Mouse (Mus musculus) 3T3-L1 (cell line): ENCODE data around the gene D630045J12Rik.

Experiments
- DNase-seq: peaks from one replicate; pipeline ENCODE4 v3.0.0-alpha.2; 2015; ENCODE audit warnings: low read depth, low spot score

The D630045J12Rik gene

DNA sequence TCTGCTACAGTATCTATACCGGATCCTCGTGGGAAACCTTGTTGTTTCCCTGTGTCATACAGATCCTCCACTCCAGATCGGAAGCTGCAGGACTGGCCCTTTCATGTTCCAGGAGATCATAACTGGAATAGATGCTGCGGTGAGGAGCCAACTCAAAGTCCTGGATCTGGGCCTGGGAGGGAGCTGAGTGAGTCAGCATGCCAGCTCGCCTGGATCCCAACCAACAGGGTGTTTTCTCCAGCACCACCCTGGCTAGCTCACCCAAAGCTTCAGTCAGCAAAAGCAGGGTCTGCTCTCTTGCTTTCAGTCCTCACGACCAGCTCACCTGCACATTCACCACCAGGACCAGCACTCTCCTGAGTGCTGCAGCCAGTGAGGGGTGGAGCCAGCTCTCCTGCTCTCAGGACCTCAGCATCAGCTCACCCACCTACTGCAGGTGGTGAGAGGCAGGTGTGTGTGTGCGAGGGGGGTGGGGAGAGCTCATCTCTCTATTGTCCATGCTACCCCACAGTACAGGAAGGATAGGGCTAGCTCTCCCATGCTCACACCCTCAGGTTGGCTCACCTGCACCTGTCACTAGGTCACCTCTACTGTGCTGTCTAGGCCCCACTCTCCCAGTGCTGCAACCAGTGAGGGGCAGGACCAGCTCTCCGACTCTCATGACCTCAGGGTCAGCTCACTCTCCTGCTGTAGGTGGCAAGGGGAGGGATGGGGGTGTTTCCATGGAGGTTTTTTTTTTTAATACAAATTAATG, 118.8 kb downstream of the D630045J12Rik start:
- peak; percentile 93 for DNase-seq

- peak; percentile 95 for DNase-seq
Observed at GRCm38 (mm10) chr6:38131801-38132231, 122.0 kb downstream of the D630045J12Rik start.

DNA sequence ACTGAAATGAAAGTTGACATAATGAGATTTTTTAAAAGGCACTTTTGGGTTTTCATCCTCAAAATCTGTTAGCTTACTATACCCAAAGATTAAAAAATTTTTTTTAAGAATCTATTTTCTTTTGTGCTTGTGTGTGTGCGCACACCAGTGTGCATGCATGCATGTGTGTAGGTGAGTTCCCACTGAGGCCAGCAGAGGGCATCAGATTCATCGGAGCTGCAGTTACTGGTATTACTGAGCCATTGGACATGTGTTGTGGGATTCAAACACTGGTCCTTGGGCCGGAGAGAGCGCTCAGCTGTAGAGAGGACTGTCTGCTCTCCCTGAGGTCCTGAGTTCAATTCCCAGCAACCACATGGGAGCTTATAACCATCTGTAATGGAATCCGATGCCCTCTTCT, 123.9 kb downstream of the D630045J12Rik start:
- DNase-seq = no peak

DNA sequence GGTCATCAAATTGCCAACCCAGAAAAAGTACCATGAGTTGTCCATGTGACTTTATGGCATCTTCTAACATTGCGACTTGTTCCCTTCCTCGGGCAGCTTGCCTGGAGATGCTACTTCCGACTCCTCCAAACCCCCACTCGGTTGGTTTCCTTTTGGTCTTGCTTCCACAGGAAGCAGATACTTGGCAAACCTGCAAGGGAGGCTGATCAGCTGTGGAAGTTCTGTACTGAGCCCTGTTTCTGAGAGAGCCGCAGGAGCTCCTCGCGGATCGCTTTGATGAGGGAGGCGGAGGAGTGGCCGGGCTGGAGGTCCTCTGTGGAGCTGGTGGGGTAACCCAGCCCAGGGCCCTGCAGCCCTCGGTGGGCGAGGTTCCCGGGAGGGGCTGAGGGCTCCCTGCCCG, 125.7 kb downstream of the D630045J12Rik start:
- DNase-seq = no peak

DNA sequence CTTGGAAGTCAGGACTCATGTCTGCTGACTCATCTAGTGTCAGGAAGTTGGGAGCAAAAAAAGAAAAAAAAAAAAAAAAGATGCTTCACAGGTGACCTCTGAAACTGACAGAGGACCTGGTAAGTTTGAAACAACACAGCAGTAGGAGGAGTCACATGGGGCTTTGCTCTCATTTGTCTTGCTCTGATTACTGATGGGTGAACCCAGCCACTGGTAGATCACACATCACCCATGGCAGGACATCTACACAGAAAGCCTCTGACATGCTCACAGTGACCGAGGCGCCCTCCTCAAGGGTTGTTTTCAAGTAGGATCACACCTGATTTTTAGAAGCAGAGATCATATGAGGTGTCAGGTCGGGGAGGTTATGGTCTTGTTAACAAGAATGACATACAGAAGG, 128.3 kb downstream of the D630045J12Rik start:
- no peak for DNase-seq

- no peak for DNase-seq
Observed at GRCm38 (mm10) chr6:38124882-38125281, 128.9 kb downstream of the D630045J12Rik start.

DNA sequence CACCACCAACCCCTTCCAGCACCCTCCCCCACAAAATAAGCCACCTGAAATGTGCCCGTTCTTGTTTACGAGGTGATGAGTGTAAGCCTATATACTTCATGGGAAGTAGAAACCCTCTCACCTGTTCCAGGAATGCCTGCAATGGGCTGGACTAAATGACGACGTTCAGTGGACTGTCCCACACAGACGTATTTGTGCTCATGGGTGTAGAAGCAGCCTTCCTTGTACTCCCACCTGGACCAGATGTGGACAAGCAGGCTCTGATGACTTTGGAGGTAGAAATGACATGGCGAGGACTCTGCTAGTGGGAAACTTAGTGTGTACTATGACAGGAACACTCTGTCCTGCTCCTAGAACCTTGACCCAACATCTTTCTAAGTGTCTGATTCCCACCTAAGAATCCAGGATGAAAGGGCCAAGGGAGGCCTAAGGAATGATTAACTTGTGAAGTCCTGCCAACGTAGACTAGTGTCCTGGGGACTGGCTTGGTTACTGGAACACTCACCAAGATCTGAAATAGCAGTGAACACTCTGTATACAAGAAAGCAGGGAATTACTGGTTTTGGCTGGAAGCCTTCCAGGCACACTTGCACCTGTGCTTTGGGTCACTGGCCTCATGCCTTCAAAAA, 129.5 kb downstream of the D630045J12Rik start, which contains the start of gene Atp6v0a4:
Gene Atp6v0a4, minus strand, starts transcription at position 380 of the 629 bp plus-strand sequence.
- DNase-seq = no peak

GRCm38 (mm10) chr6:38123471-38124206, 130.2 kb downstream of the D630045J12Rik start:
- DNase-seq = no peak

DNA sequence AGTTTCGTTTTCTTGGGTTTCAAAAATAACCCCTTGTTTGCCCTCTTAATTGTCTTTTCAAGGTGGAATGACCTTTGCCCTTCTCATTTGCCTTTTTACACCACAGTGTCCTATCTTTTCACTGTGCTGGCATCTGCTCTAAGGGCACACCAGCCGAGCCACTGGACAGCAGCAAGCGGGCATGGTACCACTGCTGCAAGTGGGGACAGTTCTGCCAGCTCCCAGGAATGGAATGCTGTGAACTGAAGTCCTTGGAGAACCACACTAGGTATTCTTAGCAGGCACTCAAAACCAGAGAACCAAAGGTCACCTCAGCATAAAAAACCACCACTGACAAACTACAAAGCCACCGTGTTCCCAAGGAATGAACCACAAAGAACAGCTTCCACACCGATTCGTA, 131.0 kb downstream of the D630045J12Rik start:
- DNase-seq = peak; percentile 29

DNA sequence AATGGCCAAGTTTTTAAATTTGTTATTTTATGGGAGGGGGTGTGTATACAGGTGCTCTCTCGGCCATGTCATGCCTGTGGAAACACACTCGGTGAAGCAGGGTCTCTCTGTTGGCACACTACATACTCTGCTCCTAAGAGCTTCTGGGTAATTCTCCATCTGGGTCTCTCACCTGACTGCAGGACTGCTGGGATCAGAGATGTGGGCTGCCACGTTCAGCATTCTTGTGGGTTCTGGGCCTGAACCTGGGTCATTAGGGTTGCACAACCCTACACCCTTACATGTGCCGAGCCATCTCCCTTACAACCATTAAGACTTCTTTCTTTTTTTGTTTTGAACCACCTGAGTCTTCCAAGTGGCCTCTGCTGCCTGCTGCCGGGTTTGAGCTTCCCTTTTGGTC, 132.0 kb downstream of the D630045J12Rik start:
- DNase-seq = no peak

DNA sequence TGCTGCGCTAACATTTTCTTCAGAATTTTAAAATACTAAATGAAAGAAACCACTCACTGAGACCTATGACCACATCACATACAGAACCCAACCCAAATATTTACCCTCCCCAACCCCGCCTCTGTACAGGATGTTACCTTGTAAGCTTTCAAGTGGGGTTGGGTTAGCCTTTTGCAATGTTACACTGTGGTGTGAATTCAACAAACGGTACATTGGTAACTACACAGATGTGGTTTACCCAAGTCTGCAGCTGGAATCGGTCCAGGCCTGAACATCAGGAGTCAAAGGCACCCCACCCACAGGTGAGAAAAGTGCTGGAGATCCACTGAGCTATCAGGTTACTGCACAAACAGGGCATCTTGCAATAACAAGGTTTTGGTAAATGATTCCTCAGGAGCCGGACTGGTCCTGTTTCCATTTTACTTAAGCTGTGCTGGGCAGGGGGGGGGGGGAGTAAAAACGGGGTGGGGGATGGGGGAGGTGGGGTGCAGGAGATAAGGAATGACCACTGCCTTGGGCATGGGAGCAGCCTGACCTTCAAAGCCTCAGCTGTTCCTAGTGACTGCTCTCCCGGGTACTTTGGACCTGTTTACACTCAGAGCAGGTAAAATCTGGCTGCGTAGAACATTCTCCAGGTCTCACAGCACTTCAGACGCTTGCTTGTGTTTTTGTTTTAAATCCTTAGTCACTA, 133.0 kb downstream of the D630045J12Rik start:
- no peak for DNase-seq

DNA sequence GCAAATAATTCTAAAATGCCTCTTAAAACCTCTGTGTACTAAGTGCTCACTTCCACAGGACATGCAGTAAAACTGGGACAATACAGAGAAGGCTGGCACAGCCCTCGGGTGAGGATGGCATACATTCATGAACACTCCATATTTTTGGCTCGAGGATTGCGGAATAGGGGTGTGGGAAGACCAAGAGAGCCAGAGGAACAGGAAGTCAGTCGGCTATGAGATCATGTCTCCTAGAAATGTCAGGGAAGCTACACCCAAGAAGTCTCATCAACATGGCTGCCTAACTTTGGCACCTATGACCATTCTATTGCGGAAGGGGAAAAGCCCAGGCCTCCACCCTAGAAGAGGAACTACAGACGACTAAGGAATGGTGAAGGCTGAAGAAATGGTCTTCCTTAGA, 135.5 kb downstream of the D630045J12Rik start:
- DNase-seq = no peak

GRCm38 (mm10) chr6:38116107-38116770, 137.6 kb downstream of the D630045J12Rik start:
- peak; percentile 67 for DNase-seq

GRCm38 (mm10) chr6:38110859-38111258, 142.9 kb downstream of the D630045J12Rik start:
- no peak for DNase-seq

DNA sequence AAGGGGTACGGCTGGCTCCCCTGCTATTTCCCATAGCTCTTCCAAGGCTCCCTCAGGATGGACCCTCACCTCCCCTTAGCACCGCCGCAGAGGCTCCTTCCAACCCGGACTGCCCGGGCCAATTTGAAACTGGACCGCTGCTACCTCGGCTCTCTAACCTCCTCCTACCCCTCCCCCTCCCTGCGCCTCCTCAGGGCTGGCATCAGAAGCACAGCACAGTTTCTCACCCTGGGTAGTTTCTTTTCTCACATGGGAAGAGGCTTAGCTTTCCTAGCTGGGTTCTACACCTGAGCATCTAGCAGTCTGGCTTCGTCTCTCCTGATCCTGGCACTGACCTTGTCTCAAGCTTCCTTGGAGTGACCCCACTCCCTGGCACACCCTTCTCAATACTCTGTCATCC, 143.9 kb downstream of the D630045J12Rik start:
- no peak for DNase-seq

- DNase-seq = no peak
Observed at GRCm38 (mm10) chr6:38109160-38109795, 144.5 kb downstream of the D630045J12Rik start, which contains the start of gene Tmem213. Gene Tmem213, plus strand, starts transcription at chr6:38109255.

DNA sequence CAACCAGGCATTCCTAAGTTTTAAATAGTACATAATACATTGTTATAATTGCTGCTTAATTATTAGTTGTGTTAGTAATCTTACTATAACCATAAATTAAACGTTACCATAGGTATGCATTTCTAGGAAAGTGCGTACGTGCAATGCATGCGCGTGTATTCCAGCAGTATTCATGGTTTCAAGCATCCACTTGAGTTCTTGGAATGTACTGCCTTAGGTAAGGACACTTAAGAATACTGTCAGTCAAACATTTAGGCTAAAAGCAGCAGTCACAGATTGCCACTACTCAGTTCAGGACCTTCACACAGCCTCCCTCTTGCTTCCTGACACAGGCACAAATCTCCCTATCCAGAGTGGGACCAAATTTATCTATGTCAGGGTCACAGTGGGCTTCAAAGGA, 145.4 kb downstream of the D630045J12Rik start:
- DNase-seq = no peak

DNA sequence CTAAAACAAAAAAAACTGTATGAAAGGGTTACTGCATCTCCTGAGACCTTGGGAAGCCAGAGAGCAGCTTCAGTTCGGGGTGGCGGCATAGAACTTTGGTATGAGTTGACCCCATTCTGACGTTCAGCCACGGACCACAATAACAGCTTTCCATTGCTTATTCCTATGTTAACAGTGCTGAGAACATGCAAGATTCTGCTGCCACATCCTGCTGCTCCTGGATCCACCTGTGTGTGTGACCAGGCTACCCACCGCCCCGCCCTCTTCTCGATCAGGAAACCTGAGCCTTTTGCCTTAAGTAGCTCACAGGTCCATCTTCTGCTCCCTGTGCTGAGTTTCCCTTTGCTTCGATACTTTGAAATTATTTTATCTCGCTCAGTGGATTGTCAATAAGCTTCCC, 147.9 kb downstream of the D630045J12Rik start:
- no peak for DNase-seq

DNA sequence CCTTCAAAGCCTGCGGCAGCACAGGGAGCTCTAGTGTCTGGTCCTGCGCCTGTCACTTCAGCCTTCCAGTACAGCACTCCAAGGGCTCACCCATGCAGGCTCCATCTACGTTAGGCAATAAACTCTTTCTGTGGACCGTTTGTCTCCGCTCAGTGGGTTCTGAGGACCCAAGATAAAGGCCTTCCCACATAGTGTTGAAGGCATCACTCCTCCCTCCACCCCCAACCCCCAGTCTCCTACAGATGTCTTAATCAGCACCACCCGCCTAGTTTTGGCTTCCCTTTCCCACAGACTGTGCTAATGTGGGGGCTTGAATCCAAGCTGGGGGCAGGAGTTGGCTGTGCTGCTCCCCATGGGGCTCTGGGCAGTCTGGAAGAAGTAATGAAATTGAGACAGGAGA, 150.0 kb downstream of the D630045J12Rik start:
- DNase-seq = no peak

DNA sequence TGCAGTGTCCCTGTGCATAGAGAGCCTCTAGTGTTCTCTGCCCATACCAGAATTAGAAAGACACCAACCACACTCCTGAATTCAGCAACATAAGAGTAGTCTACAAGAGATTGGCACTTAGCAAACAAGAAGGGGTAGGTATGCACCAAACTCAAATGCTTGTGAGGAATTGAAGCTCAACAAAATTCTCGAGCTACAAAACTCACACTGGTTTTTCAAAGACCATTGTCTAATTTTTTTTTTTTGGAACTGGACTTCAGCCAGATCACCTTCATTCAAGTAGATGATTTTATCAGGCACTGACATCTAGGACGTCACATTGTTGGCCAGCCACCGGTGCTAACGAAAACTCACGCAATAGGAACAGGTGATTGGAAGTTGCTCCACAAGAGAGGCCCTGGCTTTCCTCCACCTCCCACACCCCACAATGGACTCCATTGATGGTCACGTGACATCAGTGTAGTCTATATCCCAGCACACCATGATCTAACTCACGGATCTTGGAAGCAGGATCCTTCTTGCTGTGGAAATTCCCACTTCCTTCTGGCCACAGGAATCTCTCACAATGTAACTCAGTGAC, 151.5 kb downstream of the D630045J12Rik start:
- no peak for DNase-seq
